Mouse (Mus musculus) embryonic facial prominence, embryonic 15.5 days (tissue): ENCODE measurements around the gene Zfp111. TPM values are rescaled to one million over a fixed set of nuclear protein-coding genes. Genes with fewer than 3 reads are reported as not detected.

ENCODE experiments used
- ATAC-seq: fragments of 200-750 bp; cut with Nextera tagmentation; 2 replicates; pipeline ENCODE4 v1.8.0; 2017; ENCODE audit warnings: low read depth, moderate TSS enrichment; ENCODE audit not compliant: insufficient number of reproducible peaks, low FRiP score, low TSS enrichment
- H3K27ac ChIP-seq: fragments of 300-500 bp; sonication (generic); replicated peaks from 2 replicates; pipeline ENCODE4 v1.5.1; 2015; ENCODE audit warnings: mild to moderate bottlenecking, inconsistent platforms
- H3K27me3 ChIP-seq: fragments of 300-500 bp; sonication (generic); 2 replicates; pipeline ENCODE4 v1.6.1; 2015; ENCODE audit warnings: inconsistent platforms
- H3K36me3 ChIP-seq: fragments of 300-500 bp; sonication (generic); 2 replicates; pipeline ENCODE4 v1.6.1; 2015; ENCODE audit warnings: mild to moderate bottlenecking, inconsistent platforms
- H3K4me1 ChIP-seq: fragments of 300-500 bp; sonication (generic); 2 replicates; pipeline ENCODE4 v1.6.1; 2015; ENCODE audit warnings: inconsistent platforms
- H3K4me2 ChIP-seq: fragments of 300-500 bp; sonication (generic); replicated peaks from 2 replicates; pipeline ENCODE4 v1.6.1; 2015; ENCODE audit warnings: mild to moderate bottlenecking, inconsistent platforms
- H3K4me3 ChIP-seq: fragments of 300-500 bp; sonication (generic); replicated peaks from 2 replicates; pipeline ENCODE4 v1.5.1; 2015; ENCODE audit warnings: mild to moderate bottlenecking, inconsistent platforms
- H3K9ac ChIP-seq: fragments of 300-500 bp; sonication (generic); 2 replicates; pipeline ENCODE4 v1.6.1; 2015; ENCODE audit warnings: inconsistent platforms
- H3K9me3 ChIP-seq: fragments of 300-500 bp; sonication (generic); replicated peaks from 2 replicates; pipeline ENCODE4 v1.6.1; 2016; ENCODE audit warnings: inconsistent platforms
- WGBS: fragments of 180-500 bp; shearing (Covaris S2); methylation state at CpG from one replicate; pipeline ENCODE4 v1.1.7; 2015; 5-methylcytosine and 5-hydroxymethylcytosine counted together
- polyA plus RNA-seq: library from polyadenylated mRNA; unstranded; fragments of >200 nt; fragmentation: Nextera tagmentation; extraction: Ambion mirVana; gene quantifications from 2 replicates; pipeline ENCODE4 v1.2.1, GENCODE M21; 2015

Gene Zfp111
- polyA plus RNA-seq, 1 experiment from 2014 or later = 11.4 TPM

DNA sequence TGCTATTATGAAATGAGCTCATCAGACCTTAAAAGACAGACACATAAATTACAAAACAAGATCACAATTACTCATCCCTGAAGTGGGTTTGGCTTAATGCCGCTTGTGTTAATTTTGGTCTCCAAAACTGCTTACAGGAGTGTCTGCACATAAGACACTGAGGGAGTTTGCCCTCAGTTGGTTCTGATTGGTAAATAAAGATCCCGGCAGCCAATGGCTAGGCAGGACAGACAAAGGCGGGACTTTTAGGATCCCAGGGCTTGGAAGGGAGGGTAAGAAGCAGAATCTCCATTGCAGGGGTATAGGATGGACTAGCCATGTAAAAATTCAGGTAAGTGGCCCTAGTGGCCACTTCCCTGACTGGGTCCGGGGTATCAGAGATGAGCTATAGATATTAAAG lies 14.3 kb downstream of the Zfp111 start:
- WGBS = 95% methylated on average over 4 of the region's 4 CpGs
- Histone ChIP-seq H3K9me3 (no peaks in the 10 kb centered on the region; the same call in 1 of the 2 replicates), H3K27ac (no peak overlapping the region), H3K36me3 (peaks cover 70% of the 10 kb centered on the region), H3K4me1 (no peaks in the 10 kb centered on the region), H3K27me3 (no peaks in the 10 kb centered on the region), H3K4me3 (no peak overlapping the region), H3K4me2 (no peak overlapping the region), H3K9ac (no peak overlapping the region)
- ATAC-seq = no peak

DNA sequence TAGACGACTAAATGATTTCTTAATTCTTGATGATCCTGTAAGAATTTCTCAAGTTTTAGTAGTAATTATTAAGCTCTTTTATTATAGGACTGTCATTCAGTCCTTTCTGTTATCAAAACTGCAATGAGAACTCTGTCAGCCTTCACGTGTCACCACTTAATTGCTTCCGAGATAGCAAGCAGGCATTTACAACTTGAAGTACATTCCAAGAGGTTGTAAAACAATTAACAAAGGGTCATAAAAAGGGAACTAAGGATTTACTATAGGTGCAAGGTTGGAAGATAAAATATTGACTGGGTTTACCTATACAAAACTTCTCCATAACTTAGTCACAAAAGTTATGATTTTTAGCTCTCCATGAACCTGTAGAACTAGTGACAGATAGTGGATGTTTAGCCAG lies 18.1 kb downstream of the Zfp111 start:
- Histone ChIP-seq H3K36me3 (peaks cover 32% of the 10 kb centered on the region), H3K9me3 (no peaks in the 10 kb centered on the region; the same call in 1 of the 2 replicates), H3K9ac (no peak overlapping the region), H3K4me1 (no peaks in the 10 kb centered on the region), H3K4me3 (no peak overlapping the region), H3K27ac (no peak overlapping the region), H3K27me3 (no peaks in the 10 kb centered on the region), H3K4me2 (no peak overlapping the region)
- no peak for ATAC-seq
- 91% methylated on average over 3 of the region's 3 CpGs for WGBS

DNA sequence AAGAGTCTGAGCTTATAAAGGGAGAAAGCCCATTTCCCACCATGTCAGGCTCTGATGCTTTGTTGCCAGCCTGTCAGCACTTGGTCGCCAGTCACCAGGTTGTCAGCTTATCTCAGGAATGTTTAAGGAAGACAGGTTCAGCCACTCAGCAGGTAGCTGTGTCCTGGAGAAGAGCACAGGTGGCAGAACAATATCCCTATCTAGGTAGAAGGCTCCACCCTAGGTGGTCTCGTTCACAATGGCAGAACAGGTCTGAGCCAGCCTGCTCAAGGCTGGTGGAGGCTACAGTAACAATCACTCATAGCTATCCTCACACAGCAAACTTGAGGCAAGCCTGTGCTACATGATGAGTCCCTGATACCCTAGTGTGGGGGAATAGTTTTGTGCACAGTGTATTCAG lies 19.9 kb downstream of the Zfp111 start:
- no peak overlapping the region for H3K27ac ChIP-seq
- WGBS = 69% methylated on average over 2 of the region's 2 CpGs
- H3K4me3 ChIP-seq = no peak overlapping the region
- no peaks in the 10 kb centered on the region for H3K27me3 ChIP-seq
- H3K9ac ChIP-seq = no peak overlapping the region
- ATAC-seq = no peak
- no peaks in the 10 kb centered on the region for H3K4me1 ChIP-seq
- H3K4me2 ChIP-seq = no peak overlapping the region
- peaks cover 18% of the 10 kb centered on the region for H3K36me3 ChIP-seq
- H3K9me3 ChIP-seq = no peaks in the 10 kb centered on the region

DNA sequence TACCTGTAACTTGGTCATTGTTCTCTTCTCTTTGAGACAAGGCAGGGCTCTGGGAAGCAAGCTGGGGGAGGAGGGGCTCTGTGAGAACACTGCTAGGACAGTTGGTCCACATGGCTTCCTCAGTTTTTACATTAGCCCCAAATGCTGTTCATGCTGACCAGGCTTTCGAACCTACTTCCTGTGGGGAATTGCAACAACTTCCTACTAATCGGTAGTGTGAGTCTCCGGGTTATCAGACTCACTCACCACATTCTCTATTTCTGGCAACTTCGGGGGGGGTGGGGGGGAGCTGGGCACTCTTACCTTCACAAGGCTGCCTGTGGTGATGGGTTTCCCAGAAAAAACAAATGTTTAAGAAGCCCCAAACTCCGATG lies 21.7 kb downstream of the Zfp111 start:
- no peak overlapping the region for H3K4me3 ChIP-seq
- no peaks in the 10 kb centered on the region for H3K4me1 ChIP-seq
- WGBS = 69% methylated on average over 5 of the region's 5 CpGs
- H3K9me3 ChIP-seq = no peaks in the 10 kb centered on the region
- H3K4me2 ChIP-seq = no peak overlapping the region
- no peaks in the 10 kb centered on the region for H3K27me3 ChIP-seq
- no peak for ATAC-seq
- H3K36me3 ChIP-seq = peaks cover 13% of the 10 kb centered on the region
- no peak overlapping the region for H3K27ac ChIP-seq
- H3K9ac ChIP-seq = no peak overlapping the region

DNA sequence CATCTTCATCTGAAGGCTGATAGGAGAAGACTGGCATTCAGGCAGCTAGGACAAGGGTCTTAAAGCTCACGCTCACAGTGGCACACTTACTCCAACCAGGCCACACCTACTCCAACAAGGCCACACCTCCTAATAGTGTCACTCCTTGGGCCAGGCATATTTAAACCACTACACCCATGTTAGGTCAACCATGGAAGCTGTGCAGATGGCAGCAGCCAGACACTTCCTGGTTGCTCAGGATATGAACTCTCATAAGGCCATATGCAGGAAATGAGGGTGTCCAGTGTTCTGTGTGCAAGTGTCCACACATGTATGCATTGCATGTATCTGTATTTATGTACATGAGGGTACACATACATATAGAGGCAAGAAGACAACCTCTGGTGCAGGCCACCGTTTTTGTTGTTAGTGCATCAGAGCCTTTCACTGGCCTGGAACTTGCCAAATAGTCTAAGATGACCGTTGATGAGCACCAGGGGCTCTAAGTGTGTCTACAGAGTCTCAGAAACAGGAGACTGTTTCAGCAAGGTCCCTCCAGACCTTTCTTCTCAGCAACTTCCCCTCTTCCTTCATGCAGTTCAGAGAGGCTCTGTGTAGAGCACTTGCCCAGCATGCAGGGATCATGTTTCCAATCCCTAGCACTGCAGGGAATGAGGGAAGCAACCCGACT lies 22.2 kb downstream of the Zfp111 start:
- no peak overlapping the region for H3K9ac ChIP-seq
- no peaks in the 10 kb centered on the region for H3K9me3 ChIP-seq
- H3K4me1 ChIP-seq = no peaks in the 10 kb centered on the region
- H3K27me3 ChIP-seq = no peaks in the 10 kb centered on the region
- 64% methylated on average over 4 of the region's 4 CpGs for WGBS
- no peak overlapping the region for H3K27ac ChIP-seq
- no peak overlapping the region for H3K4me2 ChIP-seq
- no peak overlapping the region for H3K4me3 ChIP-seq
- no peak for ATAC-seq
- peaks cover 7% of the 10 kb centered on the region for H3K36me3 ChIP-seq

DNA sequence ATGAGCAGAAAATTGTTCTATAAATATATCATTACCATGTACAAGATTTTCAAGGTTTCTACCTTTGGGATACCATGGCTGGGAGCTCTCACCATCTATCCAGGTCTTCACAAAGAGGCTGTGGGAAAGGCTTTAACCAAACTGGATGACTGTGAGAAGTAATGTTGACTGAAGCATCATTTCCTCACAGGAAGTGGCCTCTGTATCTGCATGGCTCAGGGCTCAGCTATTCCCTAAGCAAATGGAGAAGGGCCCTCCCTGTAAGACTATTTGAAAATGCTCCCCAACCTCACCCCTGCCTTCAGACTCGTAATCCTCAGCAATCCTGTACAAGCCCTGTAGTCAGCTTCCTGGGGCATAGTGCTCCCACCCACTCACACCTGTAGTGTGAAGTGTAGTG lies 23.6 kb downstream of the Zfp111 start:
- no peak overlapping the region for H3K9ac ChIP-seq
- no peak for ATAC-seq
- H3K4me2 ChIP-seq = no peak overlapping the region
- 60% methylated on average over 1 of the region's 1 CpGs for WGBS
- H3K36me3 ChIP-seq = no peaks in the 10 kb centered on the region
- no peaks in the 10 kb centered on the region for H3K4me1 ChIP-seq
- H3K9me3 ChIP-seq = no peaks in the 10 kb centered on the region
- H3K27ac ChIP-seq = no peak overlapping the region
- no peak overlapping the region for H3K4me3 ChIP-seq
- no peaks in the 10 kb centered on the region for H3K27me3 ChIP-seq

DNA sequence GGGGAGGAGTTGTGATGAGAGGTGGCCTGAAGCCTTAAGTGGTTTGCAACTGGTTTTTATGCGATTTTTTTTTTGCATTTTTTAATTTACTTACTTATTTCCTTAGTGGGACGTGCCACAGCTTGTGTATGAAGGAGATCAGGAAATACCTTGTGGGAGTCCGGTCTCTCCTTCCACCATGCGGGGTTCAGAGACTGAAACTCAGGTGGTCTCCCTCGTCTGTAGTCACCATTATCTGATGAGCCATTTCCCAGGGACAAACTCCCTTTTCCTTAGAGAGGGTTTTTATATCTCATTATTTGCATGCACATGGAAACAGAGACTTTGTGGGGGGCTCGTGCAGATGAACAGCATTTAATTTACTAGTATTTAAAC lies 35.9 kb downstream of the Zfp111 start:
- Histone ChIP-seq H3K27me3 (no peaks in the 10 kb centered on the region), H3K4me2 (peak overlapping the region; percentile 45), H3K27ac (no peak overlapping the region), H3K36me3 (no peaks in the 10 kb centered on the region), H3K4me3 (peak overlapping the region; percentile 64), H3K9me3 (no peaks in the 10 kb centered on the region), H3K9ac (no peak overlapping the region), H3K4me1 (0 out of 2 replicates have a peak, but pooled peaks cover 3% of the 10 kb centered on the region)
- WGBS = 48% methylated on average over 6 of the region's 6 CpGs
- no peak for ATAC-seq

DNA sequence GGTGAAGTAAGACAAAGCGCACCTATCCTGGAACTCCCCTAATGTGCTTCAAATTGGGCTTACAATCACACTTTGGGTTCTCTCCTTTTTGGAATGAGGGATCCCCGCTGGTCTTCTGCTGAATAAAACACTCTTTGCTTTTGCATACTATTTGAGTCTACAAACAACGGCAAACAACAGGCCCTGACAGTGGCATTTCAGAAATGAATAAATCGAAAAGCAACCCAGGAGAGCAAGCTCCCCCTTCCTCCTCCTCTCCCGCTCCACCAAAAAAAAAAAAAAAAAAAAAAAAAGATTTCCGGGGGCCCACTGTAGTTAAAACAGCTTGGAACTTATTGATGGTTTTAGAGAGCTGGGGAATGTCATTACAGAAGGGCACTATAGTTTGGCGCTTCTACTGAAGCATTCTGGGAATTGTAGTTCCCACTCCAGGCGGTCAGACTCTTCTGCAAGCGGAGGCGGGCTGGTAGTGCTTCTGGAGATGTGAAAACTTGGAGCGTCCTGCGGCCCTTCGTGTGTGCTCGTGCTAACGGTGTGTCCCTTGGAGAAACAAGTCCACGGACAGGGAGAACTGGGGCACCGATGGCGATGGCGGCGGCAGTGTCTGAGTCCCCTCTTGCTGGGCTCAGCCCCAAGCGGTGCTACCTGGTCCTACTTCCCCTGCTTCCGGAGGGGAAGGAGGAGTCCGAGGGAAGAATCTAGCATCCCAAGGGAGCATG lies 36.5 kb downstream of the Zfp111 start, which contains the start of gene Zfp114:
Gene Zfp114, plus strand, starts transcription at position 443 of the 719 bp plus-strand sequence.
- H3K4me2 ChIP-seq = peak within 1 kb of the TSS; percentile 45
- 0 out of 2 replicates have a peak, but pooled peaks cover 3% of the 10 kb centered on the region for H3K4me1 ChIP-seq
- WGBS = 11% methylated on average over 23 of the region's 23 CpGs
- no peaks in the 10 kb centered on the region for H3K27me3 ChIP-seq
- peak; percentile 88 for ATAC-seq
- H3K36me3 ChIP-seq = no peaks in the 10 kb centered on the region
- peak within 1 kb of the TSS; percentile 64 for H3K4me3 ChIP-seq
- peak within 1 kb of the TSS; percentile 76; the same call in 1 of the 2 replicates for H3K27ac ChIP-seq
- H3K9ac ChIP-seq = peak within 1 kb of the TSS; percentile 49; the same call in 1 of the 2 replicates
- no peaks in the 10 kb centered on the region for H3K9me3 ChIP-seq

DNA sequence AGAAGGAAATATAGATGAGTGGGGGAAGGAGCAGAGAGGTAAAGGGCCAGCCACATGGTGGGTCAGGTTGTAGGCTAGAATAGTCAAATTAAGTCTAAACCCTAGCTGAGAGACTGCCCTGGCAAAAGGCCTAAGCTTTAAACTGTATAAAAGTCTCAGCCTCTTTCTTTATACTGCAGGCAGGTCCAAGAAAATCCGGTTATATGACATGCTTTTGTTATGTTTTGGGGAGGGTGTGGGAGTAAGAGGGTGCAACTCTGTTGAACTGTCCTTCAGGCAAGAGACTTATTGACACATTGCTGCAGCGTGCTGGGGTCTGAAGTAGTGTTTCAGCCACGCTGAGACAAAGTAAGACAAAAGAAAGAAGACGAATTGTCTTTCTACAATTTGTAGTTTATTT lies 39.1 kb downstream of the Zfp111 start:
- Histone ChIP-seq H3K9me3 (no peaks in the 10 kb centered on the region), H3K9ac (no peak overlapping the region), H3K4me2 (no peak overlapping the region), H3K27ac (no peak overlapping the region), H3K4me1 (0 out of 2 replicates have a peak, but pooled peaks cover 3% of the 10 kb centered on the region), H3K36me3 (no peaks in the 10 kb centered on the region), H3K27me3 (no peaks in the 10 kb centered on the region), H3K4me3 (no peak overlapping the region)
- ATAC-seq = no peak
- WGBS = 56% methylated on average over 4 of the region's 4 CpGs

DNA sequence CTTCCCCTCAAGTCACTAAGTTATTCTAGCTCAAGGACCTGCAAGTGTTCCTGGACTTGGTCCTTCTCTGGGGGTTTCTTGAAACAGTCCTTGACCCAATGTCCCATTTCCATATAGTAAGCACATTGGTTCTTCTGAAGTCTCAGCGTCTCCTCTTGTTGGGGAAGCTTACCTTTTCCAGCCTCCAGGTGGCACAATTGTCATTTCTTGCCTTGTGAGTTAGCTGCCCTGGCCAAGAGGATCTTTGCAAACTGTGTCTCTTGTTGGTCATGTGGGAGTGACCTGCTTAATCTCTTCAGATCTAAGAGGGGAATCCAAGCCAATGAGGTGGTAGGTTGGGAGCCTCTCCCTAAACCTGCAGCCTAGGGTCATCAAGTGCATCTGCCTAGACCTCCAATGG lies 58.0 kb downstream of the Zfp111 start:
- Histone ChIP-seq H3K36me3 (no peaks in the 10 kb centered on the region), H3K4me3 (no peak overlapping the region), H3K27me3 (no peaks in the 10 kb centered on the region), H3K4me1 (no peaks in the 10 kb centered on the region), H3K9me3 (no peaks in the 10 kb centered on the region), H3K4me2 (no peak overlapping the region), H3K27ac (no peak overlapping the region), H3K9ac (no peak overlapping the region)
- 14% methylated on average over 1 of the region's 1 CpGs for WGBS
- no peak for ATAC-seq
